Mouse (Mus musculus) left cerebral cortex, postnatal 36 days (tissue): Measurements from ENCODE around the gene Heatr6. TPM values are rescaled to one million over a fixed set of nuclear protein-coding genes. Genes with fewer than 3 reads are reported as not detected.

Experiments
- DNase-seq, 2 experiments: peaks; one replicate each; pipeline ENCODE4 v3.0.0; 2021 to 2022; ENCODE audit warnings: low spot score in 2 of 2, mixed read lengths in 1 of 2
- intact Hi-C: fragments of 180-260 bp; cut with DNase I; formaldehyde crosslinking; loops from one replicate; pipeline ENCODE4 v1.15.1; 2025
- total RNA-seq, 2 experiments: library from RNA; stranded (reverse); gene quantifications; 2 replicates each; pipeline ENCODE4 v1.2.3; 2021

Gene Heatr6
- total RNA-seq, 2 experiments from 2014 or later, result 12.0 to 19.3 TPM

- intact Hi-C loops, result no loop called here
- DNase-seq, result no peak
Observed at GRCm38 (mm10) chr11:83793264-83793663, 39.8 kb downstream of the Heatr6 start.

- no peak for DNase-seq
- intact Hi-C loops, result no loop called here
Observed at GRCm38 (mm10) chr11:83796112-83796511, 42.6 kb downstream of the Heatr6 start.

GRCm38 (mm10) chr11:83796980-83797608, 43.6 kb downstream of the Heatr6 start:
- DNase-seq, result no peak
- intact Hi-C loops, result no loop called here

- intact Hi-C loops, result no loop called here
- DNase-seq, result no peak
Observed at GRCm38 (mm10) chr11:83799871-83800430, 46.5 kb downstream of the Heatr6 start.

- DNase-seq, result no peak
- intact Hi-C loops, result no loop called here
Observed at GRCm38 (mm10) chr11:83802166-83802565, 48.7 kb downstream of the Heatr6 start.

GRCm38 (mm10) chr11:83802581-83802980, 49.1 kb downstream of the Heatr6 start:
- intact Hi-C loops, result no loop called here
- DNase-seq, result no peak

- intact Hi-C loops, result no loop called here
- DNase-seq, result no peak
Observed at GRCm38 (mm10) chr11:83810441-83810840, 56.9 kb downstream of the Heatr6 start.

- intact Hi-C loops, result loop anchor here (2.0 kb wide), 1 partner anchor 122 kb away; no protein-coding TSS in a partner anchor
- DNase-seq, result no peak
Observed at GRCm38 (mm10) chr11:83815191-83815590, 61.7 kb downstream of the Heatr6 start.

- peak; percentile 15 to 19 for DNase-seq
- intact Hi-C loops, result loop anchor here (2.0 kb wide), 1 partner anchor 121 kb away; no protein-coding TSS in a partner anchor
Observed at GRCm38 (mm10) chr11:83815628-83816027, 62.1 kb downstream of the Heatr6 start.

GRCm38 (mm10) chr11:83817048-83817447, 63.6 kb downstream of the Heatr6 start:
- intact Hi-C loops, result no loop called here
- no peak for DNase-seq

- intact Hi-C loops, result no loop called here
Observed at GRCm38 (mm10) chr11:83817994-83818393, 64.5 kb downstream of the Heatr6 start.

GRCm38 (mm10) chr11:83818591-83819127, 65.2 kb downstream of the Heatr6 start:
- intact Hi-C loops, result no loop called here

More at GRCm38 (mm10) chr11:83817994-83818393, 64.5 kb downstream of the Heatr6 start:
- DNase-seq, result no peak

GRCm38 (mm10) chr11:83819806-83820483, 66.4 kb downstream of the Heatr6 start:
- intact Hi-C loops, result no loop called here

More at GRCm38 (mm10) chr11:83818591-83819127, 65.2 kb downstream of the Heatr6 start:
- DNase-seq, result no peak

GRCm38 (mm10) chr11:83826142-83826541, 72.6 kb downstream of the Heatr6 start:
- intact Hi-C loops, result no loop called here
- DNase-seq, result no peak

More at GRCm38 (mm10) chr11:83819806-83820483, 66.4 kb downstream of the Heatr6 start:
- no peak for DNase-seq

- intact Hi-C loops, result no loop called here
- DNase-seq, result no peak
Observed at GRCm38 (mm10) chr11:83828553-83829142, 75.2 kb downstream of the Heatr6 start.

- intact Hi-C loops, result no loop called here
- DNase-seq, result no peak
Observed at GRCm38 (mm10) chr11:83832389-83832788, 78.9 kb downstream of the Heatr6 start.
